Mouse (Mus musculus) ES-E14 (cell line): ENCODE measurements at regions not wholly inside any gene's neighbourhood (a gene's known extent, or its start where the extent isn't known, plus 50 kb on each side); places are given as distances from the start of the nearest gene placed in this dataset.

Experiments used
- CHD2 ChIP-seq: IDR thresholded peaks from 2 replicates; pipeline ENCODE4 v1.6.1; 2014; ENCODE audit warnings: mild to moderate bottlenecking, low read depth, low read length, inconsistent platforms
- ZC3H11A ChIP-seq: IDR thresholded peaks from 2 replicates; pipeline ENCODE4 v1.6.1; 2012; ENCODE audit warnings: low read depth, mild to moderate bottlenecking, inconsistent platforms, low read length, borderline replicate concordance
- ZNF384 ChIP-seq: IDR thresholded peaks from 2 replicates; pipeline ENCODE4 v1.6.1; 2012; ENCODE audit warnings: low read depth, low read length, inconsistent platforms

- no peak for TF ChIP-seq CHD2
- TF ChIP-seq ZC3H11A: no peak
- TF ChIP-seq ZNF384: no peak
Measured at GRCm38 (mm10) chr15:59201386-59201785, 312.3 kb downstream of the Gm49356 start.
